ENCODE assay signal across 18 mouse cellular contexts in the genomic region with DNA sequence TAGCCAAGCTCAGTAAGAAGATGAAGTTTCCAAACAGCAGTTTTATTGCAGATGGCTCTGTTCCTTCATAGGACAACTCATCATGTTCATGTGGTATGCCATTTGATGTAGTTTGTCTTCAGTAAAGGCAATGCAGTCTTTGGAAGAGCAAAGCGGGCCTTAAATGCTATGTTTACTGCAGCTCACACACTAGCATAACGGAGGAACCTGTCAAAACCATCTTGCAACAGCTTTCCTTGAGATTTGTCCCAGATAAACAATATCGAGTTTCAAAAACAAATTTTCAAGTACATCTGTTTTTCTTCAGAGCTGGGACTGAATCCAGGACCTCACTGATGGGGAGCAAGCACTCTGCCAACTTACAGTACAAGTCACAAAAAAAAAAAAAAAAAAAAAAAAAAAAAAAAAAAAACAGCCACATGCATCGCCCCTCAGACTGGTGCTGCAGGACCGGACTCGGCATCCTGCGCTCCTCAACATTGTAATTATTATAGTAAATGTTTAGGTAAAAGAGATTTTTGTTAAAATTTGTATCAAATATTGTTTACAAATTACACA.
A peak's percentile ranks its signal among the peaks of the same experiment; 100 is the strongest.
DNase-seq lines count a peak whose midpoint lies in the region; ATAC-seq and TF ChIP-seq lines count a peak whose summit lies in the region.
"Had no signal": no experiment of that assay in that cellular context is flagged by ENCODE, and none has a peak within 500 bp of the region (broad histone marks: within the 10 kb centered on the region; RNA-seq: fewer than 3 reads in every experiment).

No protein-coding gene starts in this region.

- no peak for ATAC-seq in heart, embryonic 12.5 days (ENCODE audit: insufficient number of reproducible peaks, low FRiP score)
- ATAC-seq in lung, embryonic 14.5 days (ENCODE audit: insufficient read depth), result peak; percentile 98
- ATAC-seq in lung, embryonic 16.5 days (ENCODE audit: low read depth), result peak; percentile 97
- ATAC-seq: midbrain, embryonic 15.5 days had no signal

- no peaks in the 10 kb centered on the region for H3K4me1 ChIP-seq in heart, embryonic 12.5 days (replicated peaks)
- no peaks in the 10 kb centered on the region for H3K4me1 ChIP-seq in lung, embryonic 14.5 days (ENCODE audit: insufficient read depth)
- no peaks in the 10 kb centered on the region for H3K4me1 ChIP-seq in lung, embryonic 16.5 days (replicated peaks; ENCODE audit: control insufficient read depth, insufficient read depth, low read length)
- H3K4me1 ChIP-seq: heart, embryonic 15.5 days; limb, embryonic 12.5 days; megakaryocyte, embryonic 14.5 days; midbrain, embryonic 15.5 days had no signal

- peaks cover 7% of the 10 kb centered on the region for H3K9me3 ChIP-seq in heart, embryonic 12.5 days (replicated peaks)
- no peaks in the 10 kb centered on the region for H3K9me3 ChIP-seq in lung, embryonic 14.5 days (ENCODE audit: low read depth, low read length)
- no peaks in the 10 kb centered on the region for H3K9me3 ChIP-seq in lung, embryonic 16.5 days (ENCODE audit: control insufficient read depth, low read length)
- H3K9me3 ChIP-seq: heart, embryonic 15.5 days; limb, embryonic 12.5 days; midbrain, embryonic 15.5 days had no signal

- H3K27me3 ChIP-seq in heart, embryonic 12.5 days (replicated peaks), result no peaks in the 10 kb centered on the region
- no peaks in the 10 kb centered on the region for H3K27me3 ChIP-seq in lung, embryonic 14.5 days (ENCODE audit: insufficient read depth, low read length)
- H3K27me3 ChIP-seq in lung, embryonic 16.5 days (ENCODE audit: control insufficient read depth, insufficient read depth, low read depth, low read length), result no peaks in the 10 kb centered on the region
- H3K27me3 ChIP-seq: heart, embryonic 15.5 days; limb, embryonic 12.5 days; megakaryocyte, embryonic 14.5 days; midbrain, embryonic 15.5 days had no signal

- WGBS in heart, embryonic 12.5 days, result 70% methylated on average over 7 of the region's 7 CpGs
- WGBS in lung, embryonic 14.5 days, result 30% methylated on average over 7 of the region's 7 CpGs
- 45% methylated on average over 7 of the region's 7 CpGs for whole genome bisulfite sequencing in lung, embryonic 16.5 days

- H3K9ac ChIP-seq in heart, embryonic 12.5 days, result no peak overlapping the region
- no peak overlapping the region for H3K9ac ChIP-seq in lung, embryonic 14.5 days
- H3K9ac ChIP-seq in lung, embryonic 16.5 days (ENCODE audit: low read length), result no peak overlapping the region
- H3K9ac ChIP-seq: heart, embryonic 15.5 days; limb, embryonic 12.5 days; liver, embryonic 14.5 days; midbrain, embryonic 15.5 days had no signal

- H3K27ac ChIP-seq in heart, embryonic 12.5 days (ENCODE audit: poor library complexity, severe bottlenecking), result no peak overlapping the region
- H3K27ac ChIP-seq in lung, embryonic 14.5 days (ENCODE audit: low read depth), result peak overlapping the region; percentile 67; the same call in 1 of the 2 replicates
- H3K27ac ChIP-seq in lung, embryonic 16.5 days (ENCODE audit: low read length), result peak overlapping the region; percentile 66; the same call in 1 of the 2 replicates
- H3K27ac ChIP-seq: heart, embryonic 15.5 days; left cerebral cortex, adult 2 months; limb, embryonic 12.5 days; liver, embryonic 14.5 days; midbrain, embryonic 15.5 days had no signal

- H3K4me2 ChIP-seq in heart, embryonic 12.5 days, result no peak overlapping the region
- H3K4me2 ChIP-seq in lung, embryonic 14.5 days, result no peak overlapping the region
- no peak overlapping the region for H3K4me2 ChIP-seq in lung, embryonic 16.5 days (ENCODE audit: low read depth, low read length)
- H3K4me2 ChIP-seq: heart, embryonic 15.5 days; limb, embryonic 12.5 days; midbrain, embryonic 15.5 days had no signal

- no peaks in the 10 kb centered on the region for H3K36me3 ChIP-seq in heart, embryonic 12.5 days
- H3K36me3 ChIP-seq in lung, embryonic 14.5 days (ENCODE audit: insufficient read depth), result no peaks in the 10 kb centered on the region
- H3K36me3 ChIP-seq in lung, embryonic 16.5 days (ENCODE audit: control insufficient read depth, insufficient read depth, low read length), result no peaks in the 10 kb centered on the region
- H3K36me3 ChIP-seq: heart, embryonic 15.5 days; limb, embryonic 12.5 days; midbrain, embryonic 15.5 days had no signal

- no peak for TF ChIP-seq CTCF in lung, embryonic 14.5 days (IDR thresholded peaks at IDR 0.05; ENCODE audit: low read depth)

- peak; percentile 7 to 8 for DNase-seq in heart, adult 18-20 months
- peak; percentile 96 for DNase-seq in lung, embryonic 14.5 days
- no peak for DNase-seq in lung, adult 18-20 months
- DNase-seq in right cerebral cortex, postnatal 10 days (ENCODE audit: low spot score in 2 of 2), result no peak
- DNase-seq in yolk sac, embryonic 10.5 days (ENCODE audit: low spot score), result no peak
- DNase-seq: adrenal gland, postnatal 36 days; kidney, adult 8-10 months; kidney, postnatal 36 days; retina, postnatal 1 day; thymus, adult 2 months had no signal

- H3K4me3 ChIP-seq in heart, embryonic 12.5 days, result no peak overlapping the region
- H3K4me3 ChIP-seq in lung, embryonic 14.5 days (ENCODE audit: low read depth, low read length), result no peak overlapping the region
- H3K4me3 ChIP-seq in lung, embryonic 16.5 days (ENCODE audit: low read length), result no peak overlapping the region
- H3K4me3 ChIP-seq: heart, embryonic 15.5 days; left cerebral cortex, adult 2 months; limb, embryonic 12.5 days; megakaryocyte, embryonic 14.5 days; midbrain, embryonic 15.5 days had no signal

Comparison
In these comparisons a context has a peak if more than half of its experiments do, and no peak if none do; other contexts are left out.
1. DNase-seq: peak in heart, adult 18-20 months (2 of 2) and lung, embryonic 14.5 days (single experiment); none in lung, adult 18-20 months (0 of 2), right cerebral cortex, postnatal 10 days (0 of 2) and yolk sac, embryonic 10.5 days (single experiment).